Mouse (Mus musculus): ENCODE data around the gene Slirp. TPM values are rescaled to one million over a fixed set of nuclear protein-coding genes. Genes with fewer than 3 reads are reported as not detected.
"Not testable (repeated sequence)": the region's sequence is repeated elsewhere in the genome, so short reads cannot be mapped to it uniquely, and the experiment has no call there.

Slirp gene
- total and polyA plus RNA-seq, 3 experiments: 117 to 261 (median 138) TPM

GRCm38 (mm10) chr12:87471964-87472786 lies 28.5 kb downstream of the Slirp start, which contains the start of gene Snw1 (continued):
- TF ChIP-seq MAZ (IDR thresholded peaks at IDR 0.05; ENCODE audit: low read depth, low read length): no peak
- TF ChIP-seq ZKSCAN1 (IDR thresholded peaks at IDR 0.05; ENCODE audit: borderline replicate concordance, low read depth, low read length): no peak
- no peak for TF ChIP-seq BHLHE40 (IDR thresholded peaks at IDR 0.05; ENCODE audit: low read depth, low read length)
- TF ChIP-seq GABPA (IDR thresholded peaks at IDR 0.05; ENCODE audit: insufficient replicate concordance, low read depth, low read length): peak; percentile 78; the same call in 1 of the 2 replicates
- TF ChIP-seq NELFE (IDR thresholded peaks at IDR 0.05; ENCODE audit: low read depth, low read length): peak; percentile 82
- peak; percentile 99 for TF ChIP-seq HCFC1 (IDR thresholded peaks at IDR 0.05; ENCODE audit: low read depth, low read length)
- no peak for TF ChIP-seq RCOR1 (conservative IDR thresholded peaks at IDR 0.05; ENCODE audit: low read depth, low read length)
- peak; percentile 50 for TF ChIP-seq IRF4 (IDR thresholded peaks at IDR 0.05; ENCODE audit: low read depth, low read length)
- TF ChIP-seq MXI1 (IDR thresholded peaks at IDR 0.05; ENCODE audit: low read depth, low read length): peak; percentile 47; the same call in 1 of the 2 replicates
- TF ChIP-seq ZC3H11A (IDR thresholded peaks at IDR 0.05; ENCODE audit: low read depth, low read length): no peak
- peak; percentile 83 for TF ChIP-seq TCF12 (IDR thresholded peaks at IDR 0.05; ENCODE audit: low read depth, low read length)
- TF ChIP-seq PAX5 (IDR thresholded peaks at IDR 0.05; ENCODE audit: low read length): no peak
- TF ChIP-seq MEF2A (IDR thresholded peaks at IDR 0.05; ENCODE audit: borderline replicate concordance, low read depth, low read length): peak; percentile 63; the same call in 1 of the 2 replicates
- TF ChIP-seq POLR2AphosphoS2 (IDR thresholded peaks at IDR 0.05; ENCODE audit: low read depth, low read length): peak; percentile 83; the same call in 1 of the 2 replicates
- peak; percentile 92 for TF ChIP-seq ELF1 (IDR thresholded peaks at IDR 0.05; ENCODE audit: low read depth, low read length)
- no peak for TF ChIP-seq MAFK (IDR thresholded peaks at IDR 0.05; ENCODE audit: insufficient replicate concordance, low read length)
- TF ChIP-seq SMC3 (IDR thresholded peaks at IDR 0.05; ENCODE audit: low read depth, low read length): no peak
- TF ChIP-seq ZMIZ1 (IDR thresholded peaks at IDR 0.05; ENCODE audit: low read depth, low read length): peak; percentile 45; the same call in 1 of the 2 replicates
- TF ChIP-seq TBP (conservative IDR thresholded peaks at IDR 0.05; ENCODE audit: low read depth, low read length): peak; percentile 81
- TF ChIP-seq CHD1 (IDR thresholded peaks at IDR 0.05; ENCODE audit: low read depth, low read length): peak; percentile 91
- no peak for TF ChIP-seq USF1 (IDR thresholded peaks at IDR 0.05; ENCODE audit: low read depth, low read length)

GRCm38 (mm10) chr12:87474756-87475155 lies 31.1 kb downstream of the Slirp start:
- Histone ChIP-seq H3K27ac (ENCODE audit: insufficient read depth, low read depth) (no peak overlapping the region), H3K27me3 (replicated peaks) (no peaks in the 10 kb centered on the region), H3K79me2 (replicated peaks; ENCODE audit: control insufficient read depth, extremely low read depth, insufficient read depth, poor library complexity, severe bottlenecking) (peaks cover 22% of the 10 kb centered on the region), H3K4me2 (ENCODE audit: insufficient read depth, low read depth, poor library complexity, severe bottlenecking) (no peak overlapping the region), H3K4me3 (replicated peaks in 1 of 3; ENCODE audit: low read depth in 2 of 3, low read length in 2 of 3, poor library complexity in 1 of 3) (no peak overlapping the region), H3K36me3 (replicated peaks in 1 of 2; ENCODE audit: control insufficient read depth in 1 of 2, insufficient read depth in 1 of 2, low read length in 1 of 2) (peaks cover 1 to 5% of the 10 kb centered on the region in 2 experiments), H3K9me3 (replicated peaks; ENCODE audit: low read length) (no peaks in the 10 kb centered on the region), H3K4me1 (ENCODE audit: control insufficient read depth in 1 of 2, insufficient read depth in 2 of 2) (peaks cover 5 to 14% of the 10 kb centered on the region in 2 experiments; a peak in 3 of 4 replicates), H3K9ac (ENCODE audit: insufficient read depth, low read depth) (no peak overlapping the region)
- TF ChIP-seq NRF1 (IDR thresholded peaks at IDR 0.05; ENCODE audit: low read depth, low read length) (no peak), BHLHE40 (IDR thresholded peaks at IDR 0.05; ENCODE audit: low read depth, low read length) (no peak), CTCF (conservative IDR thresholded peaks at IDR 0.05 in 1 of 2, IDR thresholded peaks at IDR 0.05 in 1 of 2; ENCODE audit: low read depth in 2 of 2, low read length in 2 of 2) (no peak), IRF4 (IDR thresholded peaks at IDR 0.05; ENCODE audit: low read depth, low read length) (no peak), PAX5 (IDR thresholded peaks at IDR 0.05; ENCODE audit: low read length) (no peak)
- in situ Hi-C loops (cut with MboI; ENCODE audit: low pct_ligation_motif_present, low pct_unique_long_range_greater_than_20kb, low sequenced_read_pairs): no loop called here
- DNase-seq (ENCODE audit: extremely low read depth): no peak
- dilution Hi-C loops (cut with MboI; ENCODE audit: extremely low pct_ligation_motif_present, extremely low pct_unique_long_range_greater_than_20kb, low sequenced_read_pairs): no loop called here

DNA sequence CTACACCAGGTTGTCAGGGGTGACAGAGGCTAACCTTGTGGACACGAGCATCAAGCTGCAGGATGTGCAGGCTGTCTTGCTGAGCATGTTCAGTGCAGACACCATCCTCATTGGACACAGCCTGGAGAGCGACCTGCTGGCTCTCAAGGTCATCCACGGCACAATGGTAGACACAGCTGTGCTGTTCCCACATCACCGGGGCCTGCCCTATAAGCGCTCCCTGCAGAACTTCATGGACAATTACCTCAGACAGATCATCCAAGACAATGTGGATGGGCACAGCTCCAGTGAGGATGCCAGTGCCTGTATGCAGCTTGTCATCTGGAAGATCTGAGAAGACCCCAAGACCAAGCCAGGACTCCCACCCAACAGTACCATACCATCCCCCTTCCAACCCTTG lies 38.8 kb downstream of the Slirp start:
- in situ Hi-C loops (cut with MboI; ENCODE audit: low pct_ligation_motif_present, low pct_unique_long_range_greater_than_20kb, low sequenced_read_pairs): not testable (repeated sequence)

More for the DNA sequence above, 38.8 kb downstream of the Slirp start:
- H3K4me3 ChIP-seq (replicated peaks in 1 of 3; ENCODE audit: low read depth in 2 of 3, low read length in 2 of 3, poor library complexity in 1 of 3); H3K79me2 ChIP-seq (replicated peaks; ENCODE audit: control insufficient read depth, extremely low read depth, insufficient read depth, poor library complexity, severe bottlenecking); H3K36me3 ChIP-seq (replicated peaks in 1 of 2; ENCODE audit: control insufficient read depth in 1 of 2, insufficient read depth in 1 of 2, low read length in 1 of 2); DNase-seq (ENCODE audit: extremely low read depth); H3K27me3 ChIP-seq (replicated peaks); H3K4me1 ChIP-seq (ENCODE audit: control insufficient read depth in 1 of 2, insufficient read depth in 2 of 2); H3K4me2 ChIP-seq (ENCODE audit: insufficient read depth, low read depth, poor library complexity, severe bottlenecking); H3K27ac ChIP-seq (ENCODE audit: insufficient read depth, low read depth); H3K9ac ChIP-seq (ENCODE audit: insufficient read depth, low read depth); dilution Hi-C loops (cut with MboI; ENCODE audit: extremely low pct_ligation_motif_present, extremely low pct_unique_long_range_greater_than_20kb, low sequenced_read_pairs); H3K9me3 ChIP-seq (replicated peaks; ENCODE audit: low read length): not testable (repeated sequence)
